ENCODE assay signal across 14 mouse cellular contexts in genomic region chr8:122660022-122660421, GRCm38 (mm10). TPM values are rescaled to one million over a fixed set of nuclear protein-coding genes. Genes with fewer than 3 reads are reported as not detected.
DNase-seq lines count a peak whose midpoint lies in the region; ATAC-seq and TF ChIP-seq lines count a peak whose summit lies in the region.
"Had no signal": no experiment of that assay in that cellular context is flagged by ENCODE, and none has a peak within 500 bp of the region (broad histone marks: within the 10 kb centered on the region; RNA-seq: fewer than 3 reads in every experiment).

No protein-coding gene starts in this region.

- H3K4me3 ChIP-seq in lung, adult 2 months (replicated peaks; ENCODE audit: extremely low read depth, low read depth, low read length): no peak overlapping the region
- no peak overlapping the region for H3K4me3 ChIP-seq in liver, embryonic 14.5 days (ENCODE audit: insufficient read depth in 1 of 2, low read depth in 2 of 2, low read length in 2 of 2)
- H3K4me3 ChIP-seq: hindbrain, embryonic 10.5 days had no signal

- H3K9ac ChIP-seq in liver, embryonic 14.5 days (replicated peaks): no peak overlapping the region

- peaks cover 62% of the 10 kb centered on the region for H3K4me1 ChIP-seq in lung, adult 2 months (ENCODE audit: control insufficient read depth, insufficient read depth, low read length)
- peaks cover 0 to 3% of the 10 kb centered on the region in 2 experiments; a peak in 2 of 4 replicates for H3K4me1 ChIP-seq in liver, embryonic 14.5 days (replicated peaks; ENCODE audit: control insufficient read depth in 2 of 2, insufficient read depth in 2 of 2, low read length in 1 of 2)

- no peak for TF ChIP-seq EP300 in liver, embryonic 14.5 days (IDR thresholded peaks at IDR 0.05; ENCODE audit: low read depth)

- WGBS in lung, adult 2 months: 74% methylated on average over 2 of the region's 2 CpGs
- WGBS in liver, embryonic 14.5 days (ENCODE audit: insufficient replicate concordance): 39% methylated on average over 2 of the region's 2 CpGs

- H3K9me3 ChIP-seq in liver, embryonic 14.5 days (ENCODE audit: control insufficient read depth, low read length): no peaks in the 10 kb centered on the region
- H3K9me3 ChIP-seq: hindbrain, embryonic 10.5 days had no signal

- H3K27me3 ChIP-seq in liver, embryonic 14.5 days (ENCODE audit: control insufficient read depth, insufficient read depth, low read length): no peaks in the 10 kb centered on the region

- H3K4me2 ChIP-seq in liver, embryonic 14.5 days (ENCODE audit: low read depth): no peak overlapping the region

- no peak for TF ChIP-seq POLR2A in lung, adult 2 months (IDR thresholded peaks at IDR 0.05; ENCODE audit: borderline replicate concordance, extremely low read depth, low read depth, low read length)

- peak; percentile 59 for DNase-seq in CD4-positive, CD25-positive, alpha-beta regulatory T cell, adult 2 months (ENCODE audit: low read depth, low spot score)
- DNase-seq in lung, adult 2 months: no peak
- no peak for DNase-seq in lung, postnatal 4 days
- peak; percentile 21 for DNase-seq in T-cell, adult 2 months (ENCODE audit: low spot score)
- DNase-seq in liver, embryonic 14.5 days (ENCODE audit: low read depth in 3 of 3, low spot score in 3 of 3): no peak
- no peak for DNase-seq in lung, postnatal 10 days
- DNase-seq in adrenal gland, postnatal 14 days: no peak
- DNase-seq: adrenal gland, postnatal 25 days; gastrocnemius, postnatal 14 days had no signal

- no peaks in the 10 kb centered on the region for H3K36me3 ChIP-seq in liver, embryonic 14.5 days (replicated peaks; ENCODE audit: control insufficient read depth, insufficient read depth, low read depth)
- H3K36me3 ChIP-seq: hindbrain, embryonic 10.5 days had no signal

- no peak overlapping the region for H3K27ac ChIP-seq in liver, embryonic 14.5 days

- peak; percentile 56 for TF ChIP-seq CTCF in lung, adult 2 months (IDR thresholded peaks at IDR 0.05; ENCODE audit: insufficient read depth, low read length)
- peak; percentile 93 for TF ChIP-seq CTCF in liver, embryonic 14.5 days (IDR thresholded peaks at IDR 0.05; ENCODE audit: low read depth)

- ATAC-seq in CD4-positive, CD25-positive, alpha-beta regulatory T cell, adult 4 months: no peak
- no peak for ATAC-seq in liver, embryonic 14.5 days (ENCODE audit: insufficient read depth)

RNA-seq across cellular contexts. Expression of gene Pabpn1l, which starts 37.5 kb away (rescaled TPM):
- not detected for polyA plus RNA-seq in CD4-positive, CD25-positive, alpha-beta regulatory T cell, adult 4 months (2017; shearing (Covaris generic))
- polyA plus RNA-seq in lung, adult 2 months (2012; rRNA removed): not detected in 2 replicates
- polyA plus RNA-seq in liver, embryonic 14.5 days (2012; rRNA removed): 0.03 TPM in 1 of 2 replicates, not detected in the other
- polyA plus RNA-seq in liver, embryonic 14.5 days (2014; fragmentation: Nextera tagmentation; extraction: Ambion mirVana): not detected in 2 replicates
- not detected in 2 replicates for total RNA-seq in adrenal gland, postnatal 14 days (2021)
- total RNA-seq: adrenal gland, postnatal 25 days; gastrocnemius, postnatal 14 days; layer of hippocampus, postnatal 14 days had no signal
- polyA plus RNA-seq: embryonic facial prominence, embryonic 11.5 days; hindbrain, embryonic 10.5 days; lung, embryonic 16.5 days had no signal

RNA-seq across cellular contexts. Expression of gene Cbfa2t3, which starts 38.9 kb away (rescaled TPM):
- polyA plus RNA-seq in CD4-positive, CD25-positive, alpha-beta regulatory T cell, adult 4 months (2017; shearing (Covaris generic)): under 1 TPM in 1 of 2 experiments, not detected in 1; 0.25 TPM
- polyA plus RNA-seq in lung, adult 2 months (2012; rRNA removed): 40.0 and 45.7 TPM in 2 replicates
- 1.8 and 1.9 TPM in 2 replicates for polyA plus RNA-seq in liver, embryonic 14.5 days (2012; rRNA removed)
- 3.3 and 5.0 TPM in 2 replicates for polyA plus RNA-seq in liver, embryonic 14.5 days (2014; fragmentation: Nextera tagmentation; extraction: Ambion mirVana)
- total RNA-seq in adrenal gland, postnatal 14 days (2021): 13.6 and 14.9 TPM in 2 replicates

RNA-seq across cellular contexts. Expression of gene Trappc2l, which starts 48.6 kb away (rescaled TPM):
- 10 to 100 TPM; 45.0 to 70.1 TPM for polyA plus RNA-seq in CD4-positive, CD25-positive, alpha-beta regulatory T cell, adult 4 months (2017; shearing (Covaris generic))
- 122 and 162 TPM in 2 replicates for polyA plus RNA-seq in lung, adult 2 months (2012; rRNA removed)
- 15.5 and 27.9 TPM in 2 replicates for polyA plus RNA-seq in liver, embryonic 14.5 days (2012; rRNA removed)
- 32.5 and 35.4 TPM in 2 replicates for polyA plus RNA-seq in liver, embryonic 14.5 days (2014; fragmentation: Nextera tagmentation; extraction: Ambion mirVana)
- total RNA-seq in adrenal gland, postnatal 14 days (2021): 47.6 and 52.6 TPM in 2 replicates

RNA-seq across cellular contexts. Expression of gene Galns, which starts 48.8 kb away (rescaled TPM):
- 10 to 100 TPM in 1 of 2 experiments, 1 to 10 TPM in 1; 8.7 to 12.7 TPM for polyA plus RNA-seq in CD4-positive, CD25-positive, alpha-beta regulatory T cell, adult 4 months (2017; shearing (Covaris generic))
- 13.8 and 14.9 TPM in 2 replicates for polyA plus RNA-seq in lung, adult 2 months (2012; rRNA removed)
- polyA plus RNA-seq in liver, embryonic 14.5 days (2012; rRNA removed): 4.3 and 4.6 TPM in 2 replicates
- polyA plus RNA-seq in liver, embryonic 14.5 days (2014; fragmentation: Nextera tagmentation; extraction: Ambion mirVana): 3.8 and 4.7 TPM in 2 replicates
- total RNA-seq in adrenal gland, postnatal 14 days (2021): 5.4 and 7.5 TPM in 2 replicates

Comparison
In these comparisons a context has a peak if more than half of its experiments do, and no peak if none do; other contexts are left out.
1. DNase-seq: peak in CD4-positive, CD25-positive, alpha-beta regulatory T cell, adult 2 months (single experiment) and T-cell, adult 2 months (single experiment); none in lung, adult 2 months (single experiment), lung, postnatal 4 days (0 of 2), liver, embryonic 14.5 days (0 of 3), lung, postnatal 10 days (single experiment) and adrenal gland, postnatal 14 days (single experiment).